Mouse (Mus musculus) C2C12 (cell line): ENCODE measurements at regions not wholly inside any gene's neighbourhood (a gene's known extent, or its start where the extent isn't known, plus 50 kb on each side); places are given as distances from the start of the nearest gene placed in this dataset.

ENCODE experiments used
- CTCF ChIP-seq: IDR thresholded peaks from one replicate; pipeline ENCODE4 v1.5.1; 2011; ENCODE audit not compliant: control insufficient read depth, insufficient read depth, insufficient read length
- FOSL1 ChIP-seq: IDR thresholded peaks from one replicate; pipeline ENCODE4 v1.8.0; 2011; ENCODE audit warnings: mild to moderate bottlenecking, low read length; ENCODE audit not compliant: poor library complexity, insufficient read depth, severe bottlenecking
- MAX ChIP-seq: IDR thresholded peaks from one replicate; pipeline ENCODE4 v1.6.1; 2011; ENCODE audit warnings: mild to moderate bottlenecking, control low read depth
- MYOD1 ChIP-seq: IDR thresholded peaks from one replicate; pipeline ENCODE4 v1.6.1; 2011; ENCODE audit warnings: low read depth; ENCODE audit not compliant: control insufficient read depth, insufficient read length
- MYOG ChIP-seq: IDR thresholded peaks from one replicate; pipeline ENCODE4 v1.6.1; 2011; ENCODE audit not compliant: control insufficient read depth, insufficient read length; ENCODE audit errors: extremely low read depth

DNA sequence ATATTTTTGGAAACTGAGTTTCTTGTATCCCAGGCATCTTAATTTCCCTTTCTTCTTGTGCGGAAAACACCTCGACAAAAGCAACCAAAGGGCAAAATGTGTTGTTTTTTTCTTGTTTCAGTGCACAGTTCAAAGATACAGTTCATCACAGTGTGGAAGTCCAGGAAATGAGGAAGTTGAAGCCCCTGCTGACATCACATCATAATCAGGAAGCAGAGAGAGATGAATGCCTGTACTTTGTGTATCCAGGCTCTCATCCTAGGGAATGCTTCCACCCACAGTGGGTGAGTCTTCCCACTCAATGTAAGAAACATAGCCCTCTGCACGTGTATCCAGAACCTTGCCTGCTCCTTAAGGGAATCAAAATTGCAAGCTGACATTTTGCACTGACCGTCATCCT is 128.1 kb downstream of the Plk2 start:
- TF ChIP-seq MYOG, result no peak
- TF ChIP-seq CTCF, result no peak
- TF ChIP-seq MYOD1, result no peak
- TF ChIP-seq MAX, result no peak
- no peak for TF ChIP-seq FOSL1
